Mouse (Mus musculus) urinary bladder, postnatal 36 days (tissue): ENCODE data around the gene Xkr7.
A peak's percentile ranks its signal among the peaks of the same experiment; 100 is the strongest.

Experiments used
- DNase-seq, 2 experiments: peaks; one replicate each; pipeline ENCODE4 v3.0.0; 2022; ENCODE audit warnings: low spot score in 2 of 2, mixed read lengths in 1 of 2

Xkr7 gene

GRCm38 (mm10) chr2:153071491-153072184 is 40.0 kb downstream of the Xkr7 start:
- DNase-seq = no peak

- DNase-seq = no peak
These were observed 43.0 kb downstream of the Xkr7 start for GRCm38 (mm10) chr2:153074651-153075050.

GRCm38 (mm10) chr2:153075961-153076360 is 44.3 kb downstream of the Xkr7 start:
- no peak for DNase-seq

- peak; percentile 73 to 74 for DNase-seq
These were observed 49.3 kb downstream of the Xkr7 start for GRCm38 (mm10) chr2:153080841-153081523.

- no peak for DNase-seq
These were observed 50.2 kb downstream of the Xkr7 start for GRCm38 (mm10) chr2:153081866-153082265.

GRCm38 (mm10) chr2:153083275-153083674 is 51.6 kb downstream of the Xkr7 start:
- DNase-seq = no peak

- no peak for DNase-seq
These were observed 52.2 kb downstream of the Xkr7 start for GRCm38 (mm10) chr2:153083824-153084223.

- DNase-seq = no peak
These were observed 52.8 kb downstream of the Xkr7 start for GRCm38 (mm10) chr2:153084261-153084976.

- no peak for DNase-seq
These were observed 53.9 kb downstream of the Xkr7 start for GRCm38 (mm10) chr2:153085556-153085955.

- no peak for DNase-seq
These were observed 54.5 kb downstream of the Xkr7 start for GRCm38 (mm10) chr2:153086166-153086565.

- no peak for DNase-seq
These were observed 55.4 kb downstream of the Xkr7 start for GRCm38 (mm10) chr2:153087091-153087490.

GRCm38 (mm10) chr2:153089316-153089715 is 57.7 kb downstream of the Xkr7 start:
- DNase-seq = no peak

- DNase-seq = peak; percentile 28 to 41
These were observed 59.0 kb downstream of the Xkr7 start for GRCm38 (mm10) chr2:153090551-153091165.
